Mouse (Mus musculus) spleen, adult 2 months (tissue): Measurements from ENCODE around the gene Zfp750.

Source experiments
- CTCF ChIP-seq: fragments of 200-500 bp; IDR thresholded peaks from 2 replicates; pipeline ENCODE4 v1.5.1; 2011; ENCODE audit warnings: mild to moderate bottlenecking, inconsistent platforms; ENCODE audit not compliant: insufficient read depth, insufficient read length, insufficient replicate concordance; ENCODE audit errors: extremely low read depth
- POLR2A ChIP-seq: fragments of 200-500 bp; IDR thresholded peaks from 2 replicates; pipeline ENCODE4 v1.6.1; 2011; ENCODE audit warnings: low read depth, low read length, inconsistent platforms

DNA sequence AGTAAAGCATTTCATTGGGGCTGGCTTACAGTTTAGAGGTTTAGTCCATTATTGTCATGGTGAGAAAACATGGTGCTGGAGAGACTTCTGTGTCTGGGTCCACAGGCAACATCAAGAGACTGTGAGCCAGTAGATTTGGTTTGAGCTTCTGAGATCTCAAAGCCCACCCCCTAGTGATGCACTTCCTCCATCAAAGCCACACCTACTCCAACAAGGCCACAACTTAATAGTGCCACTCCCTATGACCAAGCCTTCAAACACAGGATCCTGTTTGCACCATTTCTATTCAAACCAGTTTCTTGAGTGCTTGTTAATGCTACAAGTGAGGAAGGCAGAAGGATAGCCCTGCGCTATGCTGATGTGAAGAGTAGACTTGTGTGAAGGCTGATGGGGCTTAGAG, 38.8 kb upstream of the Zfp750 start:
- TF ChIP-seq CTCF (no peak), POLR2A (no peak)
